Mouse (Mus musculus) liver (tissue): ENCODE data around the gene Lamtor2.

Source experiments
- DNase-seq: peaks from one replicate; pipeline ENCODE4 v3.0.0-alpha.2; 2020; ENCODE audit warnings: mixed read lengths

Gene Lamtor2

GRCm38 (mm10) chr3:88541622-88542401 lies 11.1 kb downstream of the Lamtor2 start:
- no peak for DNase-seq

- no peak for DNase-seq
Measured at GRCm38 (mm10) chr3:88540085-88540484, 12.8 kb downstream of the Lamtor2 start.

GRCm38 (mm10) chr3:88539397-88539796 lies 13.5 kb downstream of the Lamtor2 start:
- DNase-seq = no peak

- DNase-seq = no peak
Measured at GRCm38 (mm10) chr3:88538271-88539145, 14.4 kb downstream of the Lamtor2 start.

DNA sequence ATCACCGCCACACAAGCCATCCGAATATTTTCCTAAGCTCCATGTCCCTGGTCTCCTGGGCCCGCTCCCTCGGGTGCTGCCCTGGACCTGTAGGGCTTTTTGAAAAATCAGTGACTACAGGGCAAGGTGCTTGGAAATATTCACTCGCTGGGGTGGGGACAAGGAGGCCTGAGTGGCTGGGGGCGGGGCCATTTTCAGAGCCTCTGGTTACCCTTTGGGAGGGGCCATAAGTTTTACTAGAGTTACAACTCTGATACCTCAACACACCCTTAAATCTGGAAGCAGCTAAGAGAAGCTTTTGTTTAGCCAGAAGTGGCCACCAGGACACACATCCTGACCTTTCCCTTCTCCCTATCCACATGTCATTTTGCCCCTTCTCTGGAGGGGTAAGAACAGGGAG lies 15.7 kb downstream of the Lamtor2 start:
- peak; percentile 35 for DNase-seq

DNA sequence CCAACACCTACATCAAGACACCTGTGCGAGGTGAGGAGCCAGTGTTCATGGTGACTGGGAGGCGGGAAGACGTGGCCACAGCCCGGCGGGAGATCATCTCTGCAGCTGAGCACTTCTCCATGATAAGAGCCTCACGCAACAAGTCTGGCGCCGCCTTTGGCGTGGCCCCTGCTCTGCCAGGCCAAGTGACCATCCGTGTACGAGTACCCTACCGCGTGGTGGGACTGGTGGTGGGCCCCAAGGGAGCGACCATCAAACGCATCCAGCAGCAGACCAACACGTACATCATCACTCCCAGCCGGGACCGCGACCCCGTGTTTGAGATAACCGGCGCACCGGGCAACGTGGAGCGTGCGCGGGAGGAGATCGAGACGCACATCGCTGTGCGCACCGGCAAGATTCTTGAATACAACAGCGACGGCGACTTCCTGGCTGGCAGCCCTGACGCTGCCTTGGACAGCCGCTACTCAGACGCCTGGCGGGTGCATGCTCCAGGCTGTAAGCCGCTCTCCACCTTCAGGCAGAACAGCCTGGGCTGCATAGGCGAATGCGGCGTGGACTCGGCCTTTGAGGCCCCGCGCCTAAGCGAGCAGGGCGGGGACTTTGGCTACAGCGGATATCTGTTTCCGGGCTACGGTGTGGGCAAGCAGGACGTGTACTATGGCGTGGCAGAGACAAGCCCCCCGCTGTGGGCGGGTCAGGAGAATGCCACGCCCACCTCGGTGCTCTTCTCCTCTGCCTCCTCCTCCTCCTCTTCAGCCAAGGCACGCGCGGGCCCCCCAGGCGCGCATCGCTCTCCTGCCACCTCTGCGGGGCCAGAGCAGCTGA lies 16.6 kb downstream of the Lamtor2 start:
- peak; percentile 88 for DNase-seq

- DNase-seq = no peak
Measured at GRCm38 (mm10) chr3:88535527-88535926, 17.3 kb downstream of the Lamtor2 start.

DNA sequence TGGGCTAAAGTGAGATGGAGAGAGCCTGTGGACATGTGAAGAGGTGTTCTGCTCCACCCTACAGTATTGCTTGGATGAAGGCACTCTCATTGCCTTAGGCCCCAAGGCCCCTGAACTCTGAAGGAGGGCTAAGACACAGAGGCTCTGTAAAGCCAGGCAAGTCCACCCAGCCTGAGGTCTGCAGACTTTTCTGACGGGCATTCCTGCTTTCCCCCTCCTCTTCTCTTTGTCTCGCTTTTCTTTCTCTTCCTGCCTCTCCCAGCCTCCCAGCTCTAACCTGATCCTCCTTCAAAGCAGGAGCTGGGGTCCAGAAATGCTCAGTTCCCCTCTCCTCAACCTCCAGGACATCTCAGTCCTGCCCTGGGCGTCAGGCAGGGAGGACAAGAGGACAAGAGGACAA lies 17.9 kb downstream of the Lamtor2 start:
- no peak for DNase-seq

DNA sequence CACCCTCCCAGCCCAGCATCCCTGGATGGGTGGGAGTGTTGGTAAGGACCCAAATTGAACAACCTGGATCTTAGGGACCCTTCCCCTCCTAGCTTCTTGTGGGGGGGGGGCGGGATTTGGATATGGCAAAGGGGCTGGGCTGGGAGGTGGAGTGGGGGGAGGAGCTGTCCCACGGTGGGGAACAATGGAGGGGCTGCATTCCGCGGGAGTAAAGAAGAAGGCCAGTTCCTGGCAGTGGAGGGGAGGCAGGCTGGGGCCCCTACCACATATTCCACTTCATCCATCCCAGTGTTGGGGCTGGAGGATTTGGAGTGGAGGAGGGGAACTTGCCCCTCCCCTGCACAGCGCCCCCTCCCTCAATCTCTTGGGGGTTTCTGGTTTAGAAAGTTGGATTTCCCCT lies 19.2 kb downstream of the Lamtor2 start:
- no peak for DNase-seq

DNA sequence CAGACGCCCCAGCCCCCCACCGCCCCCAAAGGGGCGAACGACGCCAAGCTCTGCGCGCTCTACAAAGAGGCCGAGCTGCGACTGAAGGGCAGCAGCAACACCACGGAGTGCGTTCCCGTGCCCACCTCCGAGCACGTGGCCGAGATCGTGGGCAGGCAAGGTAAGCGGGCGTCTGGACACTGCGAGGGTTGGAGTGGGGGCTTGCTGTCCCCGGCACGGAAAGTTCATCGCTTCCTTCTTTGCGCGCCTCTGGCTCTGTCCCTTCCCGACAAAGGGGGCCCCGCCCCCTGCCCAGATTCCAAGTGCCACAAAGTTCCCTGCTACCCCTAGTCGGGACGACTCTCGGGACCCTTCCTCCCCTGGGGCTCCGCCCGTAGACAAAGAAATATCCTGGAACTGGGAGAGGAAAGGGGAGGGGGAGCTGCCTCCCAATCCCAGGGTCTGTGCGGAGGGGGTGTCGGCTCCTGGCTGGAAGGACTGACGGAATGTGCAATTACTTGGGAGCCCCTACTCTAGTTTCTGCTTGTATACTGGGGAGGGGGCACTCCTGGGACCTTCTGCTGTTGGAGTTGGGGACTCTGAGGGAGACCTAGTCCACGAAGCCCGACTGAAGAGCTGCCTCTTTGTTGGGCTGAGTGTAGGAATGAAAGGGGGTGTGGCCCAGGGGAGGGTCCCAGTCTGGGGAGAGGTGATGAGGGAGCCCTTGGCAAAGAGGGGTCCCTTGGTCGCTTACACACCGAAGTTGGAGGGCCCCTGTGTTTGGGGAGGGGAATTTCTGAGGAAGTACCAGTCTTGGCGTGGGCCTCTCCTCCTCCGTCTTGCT lies 20.0 kb downstream of the Lamtor2 start:
- peak; percentile 22 for DNase-seq

GRCm38 (mm10) chr3:88532299-88532674 lies 20.6 kb downstream of the Lamtor2 start, which contains the start of gene Mex3a:
TSS of gene Mex3a (plus strand) at chr3:88532395.
- DNase-seq = no peak

DNA sequence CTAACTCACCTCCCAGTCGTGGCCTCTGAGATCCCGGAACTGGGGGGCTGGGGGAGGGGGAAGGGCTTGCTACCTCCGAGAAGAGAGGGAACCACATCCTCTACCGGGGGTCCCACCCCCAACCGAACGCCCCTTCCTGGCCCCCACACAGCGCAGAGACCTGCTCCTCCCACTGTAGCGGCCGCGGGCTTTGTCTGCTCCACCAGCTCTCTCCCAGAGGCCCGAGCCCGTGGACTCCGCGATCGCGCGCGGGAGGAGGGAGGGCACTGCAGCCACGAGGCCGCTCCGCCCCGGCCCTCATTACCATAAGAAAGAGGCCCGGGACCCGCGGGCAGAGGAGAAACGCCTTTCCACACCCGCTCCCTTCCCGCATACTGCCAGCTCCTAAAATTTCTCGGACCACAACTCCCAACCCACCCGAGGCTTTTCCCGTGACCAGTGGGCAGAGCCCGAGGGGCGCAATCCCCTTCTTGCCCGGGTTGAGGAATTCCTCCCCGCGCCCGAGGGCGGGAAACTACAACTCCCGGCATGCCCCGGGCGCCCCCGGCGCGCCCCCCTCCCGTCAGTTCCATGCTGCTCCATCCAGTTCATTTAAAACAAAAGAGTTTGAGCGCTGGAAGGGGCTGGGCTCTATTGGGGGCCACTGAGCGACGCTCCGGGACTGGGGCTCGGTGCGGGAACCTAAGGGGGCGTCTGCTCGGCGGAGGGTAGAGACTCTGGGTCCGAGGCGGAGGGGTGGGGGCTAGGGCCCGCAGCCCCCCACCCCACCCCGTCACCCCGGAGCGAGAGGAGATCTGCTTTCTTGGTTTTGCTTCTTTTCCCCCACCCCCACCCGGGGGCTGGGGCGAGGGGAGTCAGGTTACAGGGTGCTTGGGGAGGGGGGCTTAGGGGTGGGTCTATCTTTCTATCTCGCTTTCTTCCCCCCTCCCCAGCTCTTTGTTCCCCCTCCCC lies 21.3 kb downstream of the Lamtor2 start:
- DNase-seq = peak; percentile 82

GRCm38 (mm10) chr3:88530082-88530864 lies 22.6 kb downstream of the Lamtor2 start:
- no peak for DNase-seq

GRCm38 (mm10) chr3:88529204-88530000 lies 23.5 kb downstream of the Lamtor2 start:
- DNase-seq = no peak

GRCm38 (mm10) chr3:88528646-88529045 lies 24.2 kb downstream of the Lamtor2 start:
- no peak for DNase-seq

DNA sequence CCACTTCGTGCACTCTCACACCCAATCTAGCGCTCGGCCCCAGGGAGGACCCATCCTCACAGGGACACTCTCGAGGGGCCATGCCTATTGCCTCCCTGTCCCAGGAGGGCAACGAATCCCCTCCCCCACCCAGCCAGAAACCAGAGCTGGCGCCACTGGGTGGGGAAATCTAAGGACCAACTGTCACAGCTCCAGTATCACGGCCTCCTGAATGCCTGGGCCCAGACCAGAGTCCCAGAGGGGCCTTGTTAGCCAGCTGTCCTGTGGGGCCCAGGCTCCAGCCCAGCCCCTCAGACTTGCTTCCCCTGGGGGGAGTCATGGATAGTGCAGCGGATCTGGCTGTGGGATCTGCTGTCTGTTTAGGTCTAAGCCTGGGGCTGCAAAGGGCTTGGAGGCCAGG lies 25.3 kb downstream of the Lamtor2 start:
- DNase-seq = no peak

DNA sequence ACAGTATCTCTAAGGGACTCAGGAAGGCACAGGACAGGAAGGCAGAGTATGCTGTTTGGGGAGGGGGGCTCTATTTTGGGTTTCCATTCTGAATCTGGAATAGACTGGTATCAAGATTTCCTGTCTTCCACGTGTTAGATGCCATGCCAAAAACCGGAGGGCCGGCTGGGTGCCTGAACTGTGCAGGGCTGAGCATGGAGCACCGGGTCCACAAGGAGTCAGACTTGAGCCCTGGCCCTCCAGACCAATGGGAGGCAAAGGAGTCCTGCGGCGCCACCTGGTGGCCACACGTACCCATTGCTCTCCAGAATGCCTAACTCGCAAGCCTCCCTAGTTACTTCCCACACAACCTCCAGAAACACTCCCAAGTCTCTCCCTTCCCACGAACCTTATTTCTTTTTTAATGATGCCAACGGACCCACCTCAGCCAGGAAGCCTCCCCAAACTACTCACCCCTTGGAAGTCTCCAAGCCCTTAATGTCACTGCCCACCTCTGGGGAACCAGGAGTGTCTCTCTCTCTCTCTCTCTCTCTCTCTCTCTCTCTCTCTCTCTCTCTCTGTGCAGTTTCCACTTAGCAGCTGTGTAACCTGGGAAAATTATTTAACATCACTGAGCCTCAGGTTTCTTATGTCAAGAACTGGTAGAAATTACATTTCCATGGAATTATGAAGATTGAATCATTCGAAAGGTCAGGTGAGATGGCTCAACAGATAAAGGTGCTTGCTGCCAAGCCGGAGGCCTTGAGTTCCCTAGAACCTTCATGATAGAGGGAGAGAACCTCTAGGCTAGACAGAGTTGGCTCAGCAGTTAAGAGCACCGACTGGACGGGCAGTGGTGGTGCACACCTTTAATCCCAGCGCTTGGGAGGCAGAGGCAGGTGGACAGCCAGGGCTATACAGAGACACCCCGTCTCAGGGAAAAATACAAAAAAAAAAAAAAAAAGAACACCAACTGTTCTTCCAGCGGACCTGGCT lies 26.4 kb downstream of the Lamtor2 start:
- peak; percentile 91 for DNase-seq

DNA sequence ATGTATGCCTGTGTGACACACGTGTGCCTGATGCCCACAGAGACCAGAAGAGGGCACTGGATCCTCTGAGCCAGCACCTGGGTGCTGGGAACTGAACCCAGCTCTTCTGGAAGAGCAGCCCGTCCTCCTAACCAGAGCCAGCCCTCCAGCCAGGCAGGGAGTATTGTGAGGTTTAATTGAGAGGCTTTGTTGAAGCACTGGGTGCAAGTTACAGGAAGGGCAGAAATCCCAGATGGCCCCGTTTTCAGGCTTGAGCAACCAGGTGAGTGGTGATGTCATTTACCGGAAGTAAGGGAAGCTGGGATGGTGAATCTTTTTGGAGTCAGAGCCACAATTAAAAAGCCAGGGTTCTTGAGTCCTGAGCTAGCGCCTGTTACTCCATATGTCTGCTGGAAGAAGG lies 27.9 kb downstream of the Lamtor2 start:
- DNase-seq = no peak
